Mouse (Mus musculus): ENCODE measurements at regions not wholly inside any gene's neighbourhood (a gene's known extent, or its start where the extent isn't known, plus 50 kb on each side); places are given as distances from the start of the nearest gene placed in this dataset.
"Not testable (repeated sequence)": the region's sequence is repeated elsewhere in the genome, so short reads cannot be mapped to it uniquely, and the experiment has no call there.

GRCm38 (mm10) chr4:55279351-55279750 is 70.5 kb upstream of the Rad23b start:
- not testable (repeated sequence) for TF ChIP-seq CTCF (IDR thresholded peaks at IDR 0.05; ENCODE audit: extremely low read depth, insufficient read length, insufficient replicate concordance, low read depth, low read length); POLR2A (IDR thresholded peaks at IDR 0.05; ENCODE audit: low read depth, low read length)

Data from small intestine, adult 2 months (tissue).